Mouse (Mus musculus): ENCODE results near the gene Tomm7. TPM values are rescaled to one million over a fixed set of nuclear protein-coding genes. Genes with fewer than 3 reads are reported as not detected.

Gene Tomm7
- polyA plus RNA-seq, 1 experiment from 2014 or later, result 147 TPM

Other genes starting within 250 kb of the Tomm7 start
- gene Srpk2, start 159.5 kb downstream of the Tomm7 start, polyA plus RNA-seq (2016; fragmentation: Nextera tagmentation; extraction: Ambion mirVana), result 48.5 and 57.1 TPM in 2 replicates
- 42.9 and 45.9 TPM in 2 replicates for gene Pus7, start 60.5 kb downstream of the Tomm7 start, polyA plus RNA-seq (2016; fragmentation: Nextera tagmentation; extraction: Ambion mirVana)
- gene Rint1, start 56.5 kb downstream of the Tomm7 start, polyA plus RNA-seq (2016; fragmentation: Nextera tagmentation; extraction: Ambion mirVana), result 36.4 and 36.5 TPM in 2 replicates
- gene Fam126a, start 186.5 kb upstream of the Tomm7 start, polyA plus RNA-seq (2016; fragmentation: Nextera tagmentation; extraction: Ambion mirVana), result 25.9 and 26.9 TPM in 2 replicates